Mouse (Mus musculus) spleen, adult 2 months (tissue): Measurements from ENCODE around the gene Catsperz. TPM values are rescaled to one million over a fixed set of nuclear protein-coding genes. Genes with fewer than 3 reads are reported as not detected.

Experiments used
- DNase-seq, 2 experiments: peaks; one replicate each; pipeline versions ENCODE4 v3.0.0 to v3.0.0-alpha.2; 2012 to 2021; ENCODE audit warnings: low spot score in 2 of 2, low read depth in 1 of 2
- H3K27ac ChIP-seq: fragments of 200-500 bp; 2 replicates; pipeline ENCODE4 v1.5.1; 2012; ENCODE audit warnings: low read length, inconsistent platforms; ENCODE audit not compliant: insufficient read depth
- H3K27me3 ChIP-seq: fragments of 200-500 bp; 2 replicates; pipeline ENCODE4 v1.6.1; 2012; ENCODE audit warnings: mild to moderate bottlenecking, moderate library complexity, low read length, inconsistent platforms; ENCODE audit not compliant: control insufficient read depth, insufficient read depth
- H3K36me3 ChIP-seq: fragments of 200-500 bp; 2 replicates; pipeline ENCODE4 v1.6.1; 2012; ENCODE audit warnings: mild to moderate bottlenecking, low read length, inconsistent platforms; ENCODE audit not compliant: control insufficient read depth, insufficient read depth
- H3K4me1 ChIP-seq: fragments of 200-500 bp; 2 replicates; pipeline ENCODE4 v1.6.1; 2011; ENCODE audit warnings: inconsistent platforms; ENCODE audit not compliant: control insufficient read depth, insufficient read depth, insufficient read length
- H3K4me3 ChIP-seq: fragments of 200-500 bp; 2 replicates; pipeline ENCODE4 v1.5.1; 2011; ENCODE audit warnings: mild to moderate bottlenecking, inconsistent platforms; ENCODE audit not compliant: insufficient read depth, insufficient read length; ENCODE audit errors: extremely low read depth
- CTCF ChIP-seq: fragments of 200-500 bp; IDR thresholded peaks from 2 replicates; pipeline ENCODE4 v1.5.1; 2011; ENCODE audit warnings: mild to moderate bottlenecking, inconsistent platforms; ENCODE audit not compliant: insufficient read depth, insufficient read length, insufficient replicate concordance; ENCODE audit errors: extremely low read depth
- POLR2A ChIP-seq: fragments of 200-500 bp; IDR thresholded peaks from 2 replicates; pipeline ENCODE4 v1.6.1; 2011; ENCODE audit warnings: low read depth, low read length, inconsistent platforms
- WGBS: fragments of 180-500 bp; shearing (Covaris S2); methylation state at CpG from one replicate; pipeline ENCODE4 v1.1.7; 2018; 5-methylcytosine and 5-hydroxymethylcytosine counted together
- polyA plus RNA-seq: library from polyadenylated mRNA; depleted of rRNA; stranded (reverse); fragments of >200 nt; gene quantifications from 2 replicates; pipeline ENCODE4 v1.2.3, GENCODE M21; 2012

Catsperz gene
- polyA plus RNA-seq, 1 experiment, result 0.11 TPM

DNA sequence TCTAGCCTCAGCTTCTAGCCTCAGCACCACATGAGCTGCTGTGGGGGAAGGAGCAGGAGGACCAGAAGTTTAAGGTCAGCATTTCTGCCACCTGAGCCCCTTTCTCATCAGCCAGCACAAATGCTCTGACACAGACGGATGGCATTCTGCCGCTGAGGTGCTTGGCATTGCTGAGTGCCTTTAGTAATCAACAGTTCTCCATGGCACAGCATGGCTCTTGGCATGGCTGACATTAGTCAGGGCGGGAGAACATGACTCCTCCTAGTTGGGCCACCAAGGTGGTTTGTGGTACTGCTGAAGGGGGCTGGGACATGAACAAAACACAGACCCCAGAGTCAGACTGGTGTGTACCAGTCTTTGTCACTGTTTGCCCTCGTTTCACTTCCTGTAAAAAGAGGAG, 23.0 kb upstream of the Catsperz start:
- H3K27ac ChIP-seq, result no peak overlapping the region
- TF ChIP-seq POLR2A, result no peak
- TF ChIP-seq CTCF, result no peak
- no peaks in the 10 kb centered on the region for H3K36me3 ChIP-seq
- H3K27me3 ChIP-seq, result no peaks in the 10 kb centered on the region
- no peak for DNase-seq
- H3K4me1 ChIP-seq, result peaks cover 5% of the 10 kb centered on the region; the same call in 1 of the 2 replicates
- 84% methylated on average over 4 of the region's 4 CpGs for WGBS
- no peak overlapping the region for H3K4me3 ChIP-seq

DNA sequence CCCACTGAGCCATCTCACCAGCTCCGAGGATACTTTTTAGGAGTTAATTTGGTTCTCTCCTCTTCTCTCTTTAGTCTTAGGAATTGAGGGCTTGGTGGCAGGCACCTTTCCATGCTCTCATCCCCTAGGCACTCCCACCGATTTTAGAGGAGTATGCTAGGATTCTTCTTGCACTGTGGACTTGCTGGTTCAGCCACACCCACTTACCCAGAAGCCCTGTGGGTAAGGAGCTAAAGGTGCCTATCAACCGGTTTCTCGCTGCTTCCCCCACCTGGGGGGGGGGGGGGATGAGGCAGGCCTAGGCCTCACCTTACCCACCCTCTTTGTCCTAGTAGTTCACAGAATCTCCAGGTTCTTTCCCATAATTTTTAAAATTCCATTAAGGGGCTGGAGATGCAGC, 22.6 kb upstream of the Catsperz start:
- Histone ChIP-seq H3K27ac (no peak overlapping the region), H3K4me1 (peaks cover 5% of the 10 kb centered on the region; the same call in 1 of the 2 replicates), H3K36me3 (no peaks in the 10 kb centered on the region), H3K4me3 (no peak overlapping the region), H3K27me3 (no peaks in the 10 kb centered on the region)
- DNase-seq, result no peak
- TF ChIP-seq CTCF (no peak), POLR2A (no peak)
- WGBS, result 76% methylated on average over 4 of the region's 4 CpGs

DNA sequence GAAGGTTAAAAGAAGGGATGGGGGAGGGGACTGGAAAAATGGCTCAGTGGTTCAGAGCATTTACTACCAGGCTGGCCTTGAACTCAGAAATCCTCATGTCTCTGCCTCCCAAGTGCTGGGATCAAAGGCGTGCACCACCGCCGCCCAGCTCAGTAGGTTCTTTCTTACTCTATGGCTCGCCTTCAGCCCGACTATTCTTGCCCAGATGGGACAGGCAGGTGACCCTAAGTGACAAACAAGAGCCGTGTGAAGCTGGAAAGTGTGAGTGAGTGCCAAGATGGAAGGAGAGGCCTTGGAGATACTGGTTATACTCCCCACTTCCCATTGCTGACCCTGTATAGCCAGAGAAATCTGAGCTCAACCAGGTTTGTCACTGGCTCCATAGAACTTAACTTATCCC, 18.5 kb upstream of the Catsperz start:
- Histone ChIP-seq H3K27me3 (no peaks in the 10 kb centered on the region), H3K27ac (no peak overlapping the region), H3K4me3 (no peak overlapping the region), H3K36me3 (no peaks in the 10 kb centered on the region), H3K4me1 (peaks cover 2% of the 10 kb centered on the region)
- DNase-seq, result no peak
- WGBS, result 96% methylated on average over 6 of the region's 6 CpGs
- TF ChIP-seq POLR2A (no peak), CTCF (no peak)

DNA sequence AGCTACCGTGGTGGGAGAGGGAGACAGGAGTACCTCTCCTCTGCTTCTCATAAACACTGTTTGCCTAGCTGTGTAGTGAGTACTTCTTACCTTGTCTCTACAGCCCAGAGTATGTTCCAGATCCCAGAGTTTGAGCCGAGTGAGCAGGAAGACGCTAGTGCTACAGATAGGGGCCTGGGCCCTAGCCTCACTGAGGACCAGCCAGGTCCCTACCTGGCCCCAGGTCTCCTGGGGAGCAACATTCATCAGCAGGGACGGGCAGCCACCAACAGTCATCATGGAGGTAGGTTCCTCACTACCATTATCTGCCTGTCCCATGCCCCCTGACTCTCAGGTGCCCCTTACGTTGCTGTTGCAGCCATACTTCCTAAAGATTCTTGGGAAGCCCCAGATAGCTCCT, 17.6 kb upstream of the Catsperz start:
- no peaks in the 10 kb centered on the region for H3K27me3 ChIP-seq
- peak overlapping the region; percentile 47; the same call in 1 of the 2 replicates for H3K4me3 ChIP-seq
- TF ChIP-seq POLR2A, result no peak
- no peak for TF ChIP-seq CTCF
- H3K4me1 ChIP-seq, result peaks cover 2% of the 10 kb centered on the region
- WGBS, result 46% methylated on average over 5 of the region's 5 CpGs
- no peaks in the 10 kb centered on the region for H3K36me3 ChIP-seq
- DNase-seq, result no peak
- H3K27ac ChIP-seq, result 0 out of 2 replicates have a peak overlapping the region, but pooled peaks have one; percentile 15

DNA sequence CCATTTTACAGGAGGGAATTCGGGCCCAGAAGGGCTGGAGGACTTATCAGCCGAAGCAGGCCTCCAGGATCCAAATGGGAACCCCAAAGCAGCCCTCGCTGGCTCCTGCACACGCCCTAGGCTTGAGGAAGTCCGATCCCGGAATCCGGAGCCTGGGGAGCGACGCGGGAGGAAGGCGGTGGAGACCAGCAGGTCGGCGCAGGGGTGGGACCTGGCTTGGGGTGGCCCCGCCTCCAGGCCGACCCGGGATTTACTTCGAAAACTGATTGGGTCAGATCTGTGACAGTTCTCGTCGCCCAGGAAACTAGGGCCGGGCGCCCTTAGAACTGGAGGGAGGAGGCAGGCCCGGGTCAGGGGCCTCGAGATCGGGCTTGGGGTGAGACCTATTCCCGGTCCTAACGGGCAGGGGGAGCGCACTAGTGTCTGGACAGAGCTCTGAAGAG, 17.1 kb upstream of the Catsperz start, which contains the start of gene Gpr137:
Gene Gpr137 (minus strand): TSS at position 232 of the 443 bp plus-strand sequence.
- peak within 1 kb of the TSS; percentile 69 for H3K4me3 ChIP-seq
- H3K4me1 ChIP-seq, result peaks cover 2% of the 10 kb centered on the region
- no peaks in the 10 kb centered on the region for H3K36me3 ChIP-seq
- DNase-seq, result peak; percentile 72 to 92
- TF ChIP-seq POLR2A (peak; percentile 47; the same call in 1 of the 2 replicates), CTCF (no peak)
- peak within 1 kb of the TSS; percentile 81 for H3K27ac ChIP-seq
- H3K27me3 ChIP-seq, result no peaks in the 10 kb centered on the region
- under 1% methylated on average over 27 of the region's 27 CpGs for WGBS

DNA sequence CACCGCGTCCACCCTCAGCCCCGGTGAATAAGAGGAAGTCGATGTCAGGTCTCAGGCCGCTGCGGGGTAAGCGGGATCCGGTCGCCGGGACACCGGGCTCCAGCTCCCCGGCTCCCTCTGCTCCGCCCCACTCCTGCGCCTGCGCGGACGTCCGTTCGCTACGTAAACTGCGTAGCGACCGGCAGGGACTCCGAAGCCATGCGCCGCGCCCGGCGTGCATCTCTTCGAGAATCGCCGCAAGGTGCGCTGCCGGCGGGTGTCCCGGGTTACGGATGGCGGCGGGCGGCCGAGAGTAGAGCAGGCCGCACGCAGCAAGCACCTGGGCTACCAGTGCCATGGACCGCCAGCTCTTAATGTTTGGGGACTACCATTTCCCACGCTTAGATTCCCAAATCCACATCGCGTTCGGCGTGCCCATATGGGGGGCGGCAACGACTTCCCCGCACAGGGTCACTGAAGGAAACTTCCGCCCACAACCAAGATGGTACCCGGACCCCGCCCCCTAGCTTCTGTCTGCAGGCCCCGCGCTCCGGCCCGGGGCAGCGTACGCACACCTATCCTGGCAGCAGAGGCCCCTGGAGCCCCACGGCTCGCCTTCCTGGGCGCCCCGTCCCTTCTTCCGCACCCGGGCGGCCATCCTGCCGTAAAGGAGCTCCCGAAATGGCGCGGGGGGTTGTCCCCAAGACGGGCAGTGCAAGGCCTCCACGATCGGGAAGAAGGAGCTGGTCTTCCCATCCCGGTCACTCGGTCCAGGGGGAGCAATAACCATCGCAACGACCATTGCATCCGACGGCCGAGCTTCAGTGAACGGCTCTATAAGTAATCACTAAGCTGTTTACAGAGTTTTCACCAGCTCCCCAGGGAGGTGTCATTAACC, 16.4 kb upstream of the Catsperz start, which contains the start of gene Bad:
Gene Bad (plus strand): TSS at position 490 of the 877 bp plus-strand sequence.
- Histone ChIP-seq H3K4me3 (peak within 1 kb of the TSS; percentile 69), H3K27me3 (no peaks in the 10 kb centered on the region), H3K27ac (peak within 1 kb of the TSS; percentile 81), H3K4me1 (peaks cover 2% of the 10 kb centered on the region), H3K36me3 (no peaks in the 10 kb centered on the region)
- TF ChIP-seq CTCF, result no peak
- TF ChIP-seq POLR2A, result no peak
- peak; percentile 86 to 88 for DNase-seq
- WGBS, result under 1% methylated on average over 83 of the region's 83 CpGs
